Mouse (Mus musculus): ENCODE data around the gene Nphp3.

DNA sequence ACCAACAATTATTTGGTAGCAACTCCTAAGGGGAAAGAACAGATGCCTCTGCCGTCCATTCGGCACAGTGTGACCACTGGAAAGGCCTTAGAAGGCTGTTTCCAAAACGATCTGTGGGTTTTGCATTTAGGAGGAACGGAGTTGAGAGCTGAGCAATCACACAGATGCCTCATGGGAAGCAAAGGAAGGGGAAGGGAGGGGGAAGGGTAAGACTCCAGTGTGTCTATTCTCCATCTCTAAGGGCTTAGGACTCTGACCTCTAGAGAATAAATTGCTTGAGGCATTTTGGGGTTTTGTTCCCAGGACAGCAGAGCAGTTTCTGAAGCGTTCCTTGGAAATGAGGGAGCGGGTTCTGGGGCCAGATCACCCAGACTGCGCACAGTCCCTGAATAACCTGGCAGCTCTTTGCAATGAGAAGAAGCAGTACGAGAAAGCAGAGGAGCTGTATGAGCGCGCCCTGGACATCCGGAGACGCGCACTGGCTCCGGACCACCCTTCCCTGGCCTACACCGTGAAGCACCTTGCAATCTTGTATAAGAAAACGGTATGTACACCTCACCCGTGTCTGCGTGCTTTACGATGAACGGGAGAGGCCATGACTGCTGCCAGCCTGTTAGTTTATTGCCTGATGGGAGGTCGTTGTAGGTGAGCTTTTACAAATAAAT, 36.8 kb downstream of the Nphp3 start:
- TF ChIP-seq POLR2A (IDR thresholded peaks at IDR 0.05; ENCODE audit: borderline replicate concordance, insufficient read depth, low read length) (no peak), CTCF (IDR thresholded peaks at IDR 0.05; ENCODE audit: borderline replicate concordance, insufficient read depth, low read depth, low read length) (no peak)
